Mouse (Mus musculus) urinary bladder, postnatal 0 days (tissue): ENCODE data around the gene Rnf126. TPM values are rescaled to one million over a fixed set of nuclear protein-coding genes. Genes with fewer than 3 reads are reported as not detected.

ENCODE experiments used
- polyA plus RNA-seq: library from polyadenylated mRNA; unstranded; fragments of >200 nt; fragmentation: Nextera tagmentation; extraction: Ambion mirVana; gene quantifications from 2 replicates; pipeline ENCODE4 v1.2.1, GENCODE M21; 2015

The Rnf126 gene
- polyA plus RNA-seq: 50.7 and 60.7 TPM in 2 replicates

GRCm38 (mm10) chr10:79766508-79767325 is at the start of gene Rnf126:
Gene Rnf126 (minus strand): TSS chr10:79766952.

DNA sequence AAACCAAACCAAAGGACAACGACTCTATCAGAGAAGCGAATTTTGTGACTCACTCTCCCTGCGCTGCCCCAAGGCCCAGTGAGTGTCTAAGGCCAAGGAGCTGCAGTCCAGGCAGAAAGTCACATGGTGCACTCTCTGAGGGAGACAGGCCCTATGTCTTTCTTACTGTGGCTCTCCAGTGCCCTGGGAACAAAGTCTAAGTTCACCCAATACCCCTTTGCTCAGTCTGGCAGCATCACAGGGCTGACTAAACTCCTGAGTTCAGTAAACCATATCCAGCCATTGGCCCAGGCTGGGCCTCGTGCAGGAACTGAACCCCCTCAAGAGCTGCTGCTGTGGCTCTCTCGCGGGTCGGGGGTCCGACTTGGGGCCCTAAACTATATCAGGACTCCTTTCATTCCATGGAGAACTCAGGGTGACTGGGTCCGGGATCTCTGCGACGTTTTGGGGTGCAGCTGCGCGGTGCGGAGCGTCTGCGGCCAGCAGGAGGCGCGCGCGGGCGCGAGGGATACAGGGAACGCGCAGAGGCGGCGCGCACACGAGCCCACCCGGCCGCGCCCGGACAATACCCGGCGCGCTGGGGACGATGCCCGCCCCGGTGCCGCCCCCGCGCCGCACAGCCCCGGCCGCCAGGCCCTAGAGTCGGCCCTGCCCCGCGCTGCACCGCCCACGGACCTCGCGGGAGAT is 26.4 kb upstream of the Rnf126 start, which contains the start of gene Palm:
Palm (plus strand) TSS at position 522 of the 687 bp plus-strand sequence.

GRCm38 (mm10) chr10:79790861-79791260 is 24.1 kb upstream of the Rnf126 start, which contains the start of gene Prss57:
Gene Prss57 (minus strand): TSS chr10:79790961.

DNA sequence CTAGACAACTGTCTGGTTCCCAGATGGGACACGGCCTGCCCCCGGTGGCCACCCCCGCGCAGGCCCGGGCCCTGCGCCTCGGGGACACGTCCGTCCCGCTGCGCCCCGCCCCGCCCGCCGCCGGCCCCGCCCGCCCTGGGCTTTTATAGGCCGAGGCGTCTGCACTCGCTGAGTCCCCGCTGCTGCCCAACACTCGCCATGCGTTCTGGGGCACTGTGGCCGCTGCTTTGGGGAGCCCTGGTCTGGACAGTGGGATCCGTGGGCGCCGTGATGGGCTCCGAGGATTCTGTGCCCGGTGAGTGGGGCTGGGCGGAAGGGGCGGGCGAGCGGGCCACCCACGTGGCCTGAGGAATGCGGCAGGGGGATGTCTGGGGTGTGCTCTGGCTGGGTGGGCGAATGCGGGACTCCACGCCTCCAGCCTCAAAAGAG is 10.4 kb upstream of the Rnf126 start, which contains the start of gene Fstl3:
Fstl3 (plus strand) TSS at position 170 of the 429 bp plus-strand sequence.

GRCm38 (mm10) chr10:79754856-79755516 is 11.8 kb downstream of the Rnf126 start, which contains the start of gene Fgf22:
Gene Fgf22 (plus strand): TSS chr10:79755076.

GRCm38 (mm10) chr10:79745898-79746773 is 20.6 kb downstream of the Rnf126 start, which contains the start of gene Polrmt:
Gene Polrmt (minus strand): TSS chr10:79746581.

DNA sequence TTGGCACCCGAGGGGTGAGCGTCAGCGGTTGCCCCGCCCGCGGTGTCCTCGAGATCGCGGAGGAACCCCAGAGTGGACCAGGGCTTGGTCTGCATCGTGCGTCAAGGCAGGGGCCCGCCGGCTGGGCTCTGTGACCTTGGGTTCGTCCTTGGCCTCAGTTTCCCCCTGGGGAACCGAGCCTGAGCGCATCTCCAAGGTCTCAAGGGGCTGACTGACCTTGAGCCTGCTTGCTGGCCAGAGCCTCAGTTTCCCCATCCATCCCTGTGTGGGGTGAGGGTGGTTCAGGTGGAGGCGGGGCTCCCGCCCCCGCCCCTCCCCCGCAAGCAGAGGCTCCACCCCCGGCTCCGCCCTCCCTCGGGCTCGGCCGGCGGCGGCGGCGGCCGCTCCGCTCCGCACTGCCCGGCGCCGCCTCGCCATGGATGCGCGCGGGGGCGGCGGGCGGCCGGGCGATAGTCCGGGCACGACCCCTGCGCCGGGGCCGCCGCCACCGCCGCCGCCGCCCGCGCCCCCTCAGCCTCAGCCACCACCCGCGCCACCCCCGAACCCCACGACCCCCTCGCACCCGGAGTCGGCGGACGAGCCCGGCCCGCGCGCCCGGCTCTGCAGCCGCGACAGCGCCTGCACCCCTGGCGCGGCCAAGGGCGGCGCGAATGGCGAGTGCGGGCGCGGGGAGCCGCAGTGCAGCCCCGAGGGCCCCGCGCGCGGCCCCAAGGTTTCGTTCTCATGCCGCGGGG is 50.3 kb downstream of the Rnf126 start, which contains the start of gene Hcn2:
Hcn2 (plus strand) TSS at position 381 of the 734 bp plus-strand sequence.

Other genes with a start within 250 kb of the Rnf126 start
- 30.4 and 31.8 TPM in 2 replicates for gene Plpp2, start 233.2 kb downstream of the Rnf126 start, polyA plus RNA-seq
- 24.2 and 26.1 TPM in 2 replicates for gene Mier2, start 211.8 kb downstream of the Rnf126 start, polyA plus RNA-seq
- not detected in 2 replicates for gene Theg, start 179.6 kb downstream of the Rnf126 start, polyA plus RNA-seq
- not detected in 2 replicates for gene C2cd4c, start 152.9 kb downstream of the Rnf126 start, polyA plus RNA-seq
- 2.1 and 2.5 TPM in 2 replicates for gene Shc2, start 129.0 kb downstream of the Rnf126 start, polyA plus RNA-seq
- gene Odf3l2, start 121.2 kb downstream of the Rnf126 start, polyA plus RNA-seq: not detected in 2 replicates
- 0.35 and 0.39 TPM in 2 replicates for gene Madcam1, start 102.4 kb downstream of the Rnf126 start, polyA plus RNA-seq
- 47.4 and 51.3 TPM in 2 replicates for gene Tpgs1, start 97.6 kb downstream of the Rnf126 start, polyA plus RNA-seq
- gene Cdc34, start 84.8 kb downstream of the Rnf126 start, polyA plus RNA-seq: 63.7 and 68.6 TPM in 2 replicates
- gene Gzmm, start 77.9 kb downstream of the Rnf126 start, polyA plus RNA-seq: 0.16 and 0.48 TPM in 2 replicates
- gene Bsg, start 62.5 kb downstream of the Rnf126 start, polyA plus RNA-seq: 812 and 845 TPM in 2 replicates
- gene Hcn2, start 50.3 kb downstream of the Rnf126 start, polyA plus RNA-seq: 0.06 and 0.08 TPM in 2 replicates
- 14.4 and 14.7 TPM in 2 replicates for gene Polrmt, start 20.4 kb downstream of the Rnf126 start, polyA plus RNA-seq
- 0.24 and 0.28 TPM in 2 replicates for gene Fgf22, start 11.9 kb downstream of the Rnf126 start, polyA plus RNA-seq
- gene Fstl3, start 10.3 kb upstream of the Rnf126 start, polyA plus RNA-seq: 69.7 and 87.0 TPM in 2 replicates
- gene Prss57, start 24.0 kb upstream of the Rnf126 start, polyA plus RNA-seq: 0.12 TPM in 1 of 2 replicates, not detected in the other
- gene Palm, start 26.6 kb upstream of the Rnf126 start, polyA plus RNA-seq: 39.7 and 44.2 TPM in 2 replicates
- 1.6 and 2.9 TPM in 2 replicates for gene Misp, start 54.0 kb upstream of the Rnf126 start, polyA plus RNA-seq
- gene Ptbp1, start 87.5 kb upstream of the Rnf126 start, polyA plus RNA-seq: 109 and 124 TPM in 2 replicates
- 2.3 and 8.8 TPM in 2 replicates for gene Prtn3, start 107.5 kb upstream of the Rnf126 start, polyA plus RNA-seq
- gene Plppr3, start 107.7 kb upstream of the Rnf126 start, polyA plus RNA-seq: 2.2 TPM in 2 replicates
- gene Elane, start 119.3 kb upstream of the Rnf126 start, polyA plus RNA-seq: 0.13 and 0.16 TPM in 2 replicates
- gene Cfd, start 123.9 kb upstream of the Rnf126 start, polyA plus RNA-seq: 0.18 TPM in 1 of 2 replicates, not detected in the other
- 33.5 and 34.4 TPM in 2 replicates for gene Med16, start 142.0 kb upstream of the Rnf126 start, polyA plus RNA-seq
- not detected in 2 replicates for gene Gm26602, start 143.9 kb upstream of the Rnf126 start, polyA plus RNA-seq
- gene Kiss1r, start 150.0 kb upstream of the Rnf126 start, polyA plus RNA-seq: 1.2 and 1.3 TPM in 2 replicates
- 125 and 126 TPM in 2 replicates for gene R3hdm4, start 154.3 kb upstream of the Rnf126 start, polyA plus RNA-seq
- gene Arid3a, start 160.1 kb upstream of the Rnf126 start, polyA plus RNA-seq: 4.0 TPM in 2 replicates
- gene Wdr18, start 193.2 kb upstream of the Rnf126 start, polyA plus RNA-seq: 52.5 and 55.6 TPM in 2 replicates
- 0.07 and 0.13 TPM in 2 replicates for gene Grin3b, start 203.8 kb upstream of the Rnf126 start, polyA plus RNA-seq
- gene Tmem259, start 217.4 kb upstream of the Rnf126 start, polyA plus RNA-seq: 15.3 and 18.7 TPM in 2 replicates
- 662 and 733 TPM in 2 replicates for gene Cnn2, start 221.6 kb upstream of the Rnf126 start, polyA plus RNA-seq
- 2.9 and 3.0 TPM in 2 replicates for gene Abca7, start 229.5 kb upstream of the Rnf126 start, polyA plus RNA-seq
- gene Arhgap45, start 249.7 kb upstream of the Rnf126 start, polyA plus RNA-seq: 5.5 and 10.3 TPM in 2 replicates